Mouse (Mus musculus) testis, adult 2 months (tissue): ENCODE measurements around the gene Zfp592.

Experiments
- CTCF ChIP-seq: fragments of 200-500 bp; IDR thresholded peaks from 2 replicates; pipeline ENCODE4 v1.5.1; 2012; ENCODE audit warnings: low read depth, mild to moderate bottlenecking, inconsistent platforms, low read length, moderate library complexity; ENCODE audit not compliant: control insufficient read depth, insufficient read depth, insufficient replicate concordance
- POLR2A ChIP-seq: fragments of 200-500 bp; IDR thresholded peaks from 2 replicates; pipeline ENCODE4 v1.6.1; 2012; ENCODE audit warnings: low read depth, mild to moderate bottlenecking, inconsistent platforms, low read length, moderate library complexity; ENCODE audit not compliant: control insufficient read depth

- no peak for TF ChIP-seq CTCF
- no peak for TF ChIP-seq POLR2A
Measured at GRCm38 (mm10) chr7:81005969-81006368, 12.5 kb downstream of the Zfp592 start.
